Mouse (Mus musculus): ENCODE results near the gene Zfp398. TPM values are rescaled to one million over a fixed set of nuclear protein-coding genes. Genes with fewer than 3 reads are reported as not detected.

The Zfp398 gene
- 23.8 TPM for polyA plus RNA-seq (2015; fragmentation: Illumina TruSeq; extraction: RNeasy Lipid Tissue Mini Kit (QIAGEN cat#74804); ENCODE audit: insufficient read depth, low replicate concordance)

GRCm38 (mm10) chr6:47835482-47835983, at the start of gene Zfp398:
Zfp398 (plus strand) TSS chr6:47835661.

DNA sequence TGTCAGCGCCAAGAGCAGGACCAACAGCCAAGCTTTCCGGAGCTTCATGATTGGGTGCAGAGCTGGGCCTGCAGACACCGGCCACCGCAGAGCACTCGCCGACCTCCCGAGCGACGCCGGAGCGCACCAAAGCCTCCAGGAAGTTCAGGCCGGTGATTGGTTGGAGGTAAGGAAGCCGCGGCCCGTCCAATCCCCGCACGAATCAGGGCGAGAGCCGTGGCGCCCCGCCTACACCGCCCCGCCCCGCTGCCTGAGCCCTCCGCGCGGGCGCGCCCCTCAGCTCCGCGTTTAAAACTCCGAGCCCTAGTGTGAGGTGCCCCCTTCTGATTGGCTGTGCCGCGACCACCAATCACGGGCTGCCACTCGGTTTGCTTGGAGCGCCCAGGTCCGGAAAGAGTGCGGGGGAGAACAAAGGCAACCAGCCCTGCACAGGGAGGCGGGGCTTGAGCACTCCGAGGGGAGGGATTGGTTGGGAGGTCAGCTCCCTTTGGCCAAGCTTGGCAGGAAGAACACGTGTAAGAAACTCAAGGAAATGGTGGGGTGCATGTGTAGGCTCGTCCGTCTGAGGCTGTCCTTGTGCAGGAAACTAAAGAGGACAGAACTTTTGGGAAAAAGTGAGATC, 22.1 kb upstream of the Zfp398 start, which contains the start of gene Pdia4:
Gene Pdia4 (minus strand): TSS at position 174 of the 622 bp plus-strand sequence.

GRCm38 (mm10) chr6:47830104-47831078, 5.1 kb upstream of the Zfp398 start, which contains the start of gene Zfp786:
Zfp786 (minus strand) TSS chr6:47830867.

GRCm38 (mm10) chr6:47877058-47877457, 41.6 kb downstream of the Zfp398 start, which contains the start of gene Zfp282:
Zfp282 (plus strand) TSS chr6:47877204.

GRCm38 (mm10) chr6:47920447-47921340, 85.2 kb downstream of the Zfp398 start, which contains the start of gene Zfp212:
Zfp212 (plus strand) TSS chr6:47920476.

Other genes with a start within 250 kb of the Zfp398 start
- 98.5 TPM for gene Ezh2, start 240.3 kb upstream of the Zfp398 start, polyA plus RNA-seq (2015; fragmentation: Illumina TruSeq; extraction: RNeasy Lipid Tissue Mini Kit (QIAGEN cat#74804); ENCODE audit: insufficient read depth, low replicate concordance)
- gene Pdia4, start 22.2 kb upstream of the Zfp398 start, polyA plus RNA-seq (2015; fragmentation: Illumina TruSeq; extraction: RNeasy Lipid Tissue Mini Kit (QIAGEN cat#74804); ENCODE audit: insufficient read depth, low replicate concordance): 307 TPM
- gene Zfp786, start 4.8 kb upstream of the Zfp398 start, polyA plus RNA-seq (2015; fragmentation: Illumina TruSeq; extraction: RNeasy Lipid Tissue Mini Kit (QIAGEN cat#74804); ENCODE audit: insufficient read depth, low replicate concordance): 0.33 TPM
- gene Zfp282, start 41.5 kb downstream of the Zfp398 start, polyA plus RNA-seq (2015; fragmentation: Illumina TruSeq; extraction: RNeasy Lipid Tissue Mini Kit (QIAGEN cat#74804); ENCODE audit: insufficient read depth, low replicate concordance): 4.8 TPM
- gene Zfp212, start 84.8 kb downstream of the Zfp398 start, polyA plus RNA-seq (2015; fragmentation: Illumina TruSeq; extraction: RNeasy Lipid Tissue Mini Kit (QIAGEN cat#74804); ENCODE audit: insufficient read depth, low replicate concordance): 13.3 TPM
- gene Zfp956, start 117.7 kb downstream of the Zfp398 start, polyA plus RNA-seq (2015; fragmentation: Illumina TruSeq; extraction: RNeasy Lipid Tissue Mini Kit (QIAGEN cat#74804); ENCODE audit: insufficient read depth, low replicate concordance): 13.1 TPM
- 27.7 TPM for gene Zfp777, start 213.2 kb downstream of the Zfp398 start, polyA plus RNA-seq (2015; fragmentation: Illumina TruSeq; extraction: RNeasy Lipid Tissue Mini Kit (QIAGEN cat#74804); ENCODE audit: insufficient read depth, low replicate concordance)